Mouse (Mus musculus) kidney, postnatal 25 days (tissue): Measurements from ENCODE around the gene Skp2.
A peak's percentile ranks its signal among the peaks of the same experiment; 100 is the strongest.

ENCODE experiments used
- DNase-seq, 2 experiments: peaks; one replicate each; pipeline ENCODE4 v3.0.0; 2021; ENCODE audit warnings: mixed read lengths in 2 of 2

The Skp2 gene

DNA sequence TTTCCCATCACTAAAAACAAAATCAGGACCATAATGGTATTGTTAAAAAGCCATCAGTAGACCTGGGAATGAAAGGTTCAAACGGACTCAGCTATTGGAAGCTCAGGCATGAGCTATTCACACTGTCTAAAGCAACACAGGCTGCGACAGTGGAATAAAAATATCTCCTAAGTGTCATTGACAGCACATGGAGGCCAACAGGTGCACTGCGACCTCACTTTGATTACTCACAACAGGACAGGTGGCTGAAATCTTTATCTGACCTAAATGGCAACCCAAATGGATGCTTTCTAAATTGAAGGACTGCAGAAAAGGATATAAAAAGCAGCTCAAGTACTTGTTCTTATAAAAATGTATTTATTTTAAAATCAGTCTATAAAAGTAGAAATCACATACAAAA is 43.6 kb downstream of the Skp2 start:
- no peak for DNase-seq

DNA sequence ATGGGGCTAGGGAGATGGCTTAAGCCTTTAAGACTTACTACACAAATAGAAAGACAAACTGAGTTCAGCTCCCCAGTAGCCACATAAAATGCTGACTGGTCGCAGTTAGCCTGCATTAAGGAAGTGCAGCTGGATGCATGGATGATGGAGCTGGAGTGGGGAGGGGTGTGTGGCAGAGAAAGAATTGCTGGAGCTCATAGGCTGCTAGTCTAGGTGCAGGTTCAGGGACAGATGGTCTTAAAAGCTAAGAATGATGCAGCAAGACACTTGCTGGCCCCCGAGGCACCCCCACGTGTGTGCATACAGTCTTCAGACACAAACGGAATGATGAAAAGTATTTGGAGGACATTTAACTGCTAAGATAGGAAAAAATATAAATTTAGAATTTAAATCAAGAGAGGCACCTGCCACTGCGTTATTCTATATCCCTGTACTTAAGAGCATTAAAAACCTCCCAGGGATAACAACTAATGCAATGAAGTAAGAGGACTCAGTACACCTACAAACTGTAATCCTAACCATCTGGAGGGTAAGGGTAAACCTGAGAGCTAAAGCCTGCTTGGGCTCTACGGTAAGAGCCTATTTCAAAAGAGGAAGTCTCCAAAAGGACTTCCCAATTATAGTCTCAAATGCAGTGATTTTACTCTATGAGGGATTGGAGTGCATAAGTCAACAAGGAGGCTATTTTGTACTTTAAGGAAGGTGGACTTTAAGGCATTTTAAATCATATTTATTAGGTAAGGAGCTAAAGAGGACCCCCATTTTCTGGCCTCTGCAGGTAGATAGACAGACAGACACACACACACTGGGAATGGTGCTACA is 44.5 kb downstream of the Skp2 start:
- DNase-seq: no peak

DNA sequence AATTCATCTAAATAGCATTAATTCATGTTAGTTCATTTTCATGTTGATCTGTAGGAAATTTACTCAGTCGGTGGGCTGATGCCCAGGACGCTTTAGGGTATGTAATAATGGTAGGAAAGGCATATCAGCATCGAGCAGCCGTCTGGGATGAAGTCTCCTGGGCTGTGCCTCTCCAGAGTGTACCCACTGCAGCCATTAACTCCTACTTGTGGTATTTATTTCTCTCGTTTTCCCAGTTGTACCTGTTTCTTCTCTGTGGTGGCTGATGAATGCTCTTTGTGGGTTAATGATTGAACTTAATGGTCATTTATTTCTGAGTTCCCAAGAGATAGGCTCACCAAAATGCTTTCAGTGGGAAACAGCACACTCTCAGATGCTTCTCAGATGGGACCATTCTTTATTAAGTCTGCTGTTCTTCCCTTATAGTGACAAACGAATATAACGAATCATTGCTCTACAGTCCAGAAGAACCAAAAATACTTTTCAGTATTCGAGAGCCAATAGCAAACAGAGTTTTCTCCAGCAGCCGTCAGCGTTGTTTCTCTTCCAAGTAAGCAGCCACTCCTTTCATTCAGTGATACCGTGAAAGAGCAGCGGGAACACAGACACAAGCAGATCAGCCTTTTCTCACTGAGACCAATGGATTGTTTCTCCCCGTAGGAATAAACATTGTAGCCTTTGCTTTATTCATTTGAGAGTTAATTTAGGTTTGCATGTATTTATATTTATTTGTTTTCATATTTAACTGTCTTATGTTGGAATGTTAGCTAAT is 48.7 kb downstream of the Skp2 start:
- no peak for DNase-seq

DNA sequence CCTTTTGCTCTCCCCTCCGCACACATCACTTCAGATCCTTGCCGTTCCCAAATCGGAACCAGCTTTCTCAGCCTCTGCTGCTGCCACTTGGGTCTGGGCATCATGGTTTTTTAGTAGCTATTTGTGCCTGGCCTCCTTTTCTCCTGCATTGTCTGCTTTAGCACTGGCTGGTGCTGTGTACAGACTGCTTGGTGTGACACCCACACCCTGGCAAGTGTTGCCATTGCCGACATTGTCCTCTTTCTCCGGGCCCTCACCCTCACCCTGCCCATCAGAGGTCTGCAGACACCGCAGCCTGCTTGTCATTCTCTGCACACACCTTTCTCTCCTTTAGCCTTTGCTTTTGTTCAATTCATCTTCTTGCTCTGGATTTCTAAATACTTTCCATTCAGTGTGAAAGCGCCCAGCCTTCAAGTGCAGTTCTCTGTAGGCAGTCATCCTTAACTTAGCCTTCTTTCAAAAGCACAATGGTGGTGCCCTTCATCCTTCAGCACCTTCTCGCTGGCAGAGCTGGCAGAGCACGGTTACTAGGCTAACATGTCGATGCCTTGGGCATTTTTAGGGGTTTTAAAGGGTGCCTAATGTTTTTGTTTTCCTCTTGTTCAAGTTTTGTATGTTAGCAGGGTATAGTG is 54.7 kb downstream of the Skp2 start:
- no peak for DNase-seq

DNA sequence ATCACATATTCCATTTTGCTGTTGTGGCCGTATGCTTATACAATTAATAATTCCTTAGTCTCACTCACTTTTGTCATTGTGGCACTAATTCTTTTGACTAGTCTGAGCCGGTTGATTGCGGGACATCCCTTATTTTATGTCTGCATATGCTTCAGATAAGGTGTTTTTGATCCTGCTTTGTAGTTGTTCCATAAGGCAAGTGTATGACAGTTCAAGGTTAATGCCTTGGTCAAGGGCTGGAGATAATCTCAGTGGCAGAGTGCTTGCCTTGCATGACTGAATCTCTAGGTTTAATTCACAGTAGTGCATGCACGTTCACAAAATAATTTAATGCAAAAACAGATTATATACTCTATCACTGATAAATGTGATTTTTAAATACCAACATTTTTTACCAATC is 58.4 kb downstream of the Skp2 start:
- no peak for DNase-seq

DNA sequence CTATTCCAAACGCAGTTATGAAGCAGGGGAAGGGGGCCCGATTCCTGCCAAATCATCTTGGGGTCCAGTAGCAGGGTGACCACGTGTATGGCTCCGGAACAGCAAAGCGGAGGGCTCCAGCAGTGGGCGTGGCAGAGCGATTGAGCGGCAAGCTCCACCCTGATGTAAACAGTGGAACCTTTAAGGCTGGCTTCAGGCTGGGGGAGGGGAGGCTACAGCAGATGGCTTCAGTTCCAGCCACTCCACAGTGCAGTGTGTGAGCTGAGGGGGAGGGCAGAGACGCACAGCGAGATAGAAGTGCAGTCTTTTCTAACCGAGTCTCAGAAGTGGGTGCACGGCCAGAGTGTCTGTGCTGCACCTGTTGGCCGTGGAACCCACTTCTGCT is 60.9 kb downstream of the Skp2 start:
- no peak for DNase-seq

DNA sequence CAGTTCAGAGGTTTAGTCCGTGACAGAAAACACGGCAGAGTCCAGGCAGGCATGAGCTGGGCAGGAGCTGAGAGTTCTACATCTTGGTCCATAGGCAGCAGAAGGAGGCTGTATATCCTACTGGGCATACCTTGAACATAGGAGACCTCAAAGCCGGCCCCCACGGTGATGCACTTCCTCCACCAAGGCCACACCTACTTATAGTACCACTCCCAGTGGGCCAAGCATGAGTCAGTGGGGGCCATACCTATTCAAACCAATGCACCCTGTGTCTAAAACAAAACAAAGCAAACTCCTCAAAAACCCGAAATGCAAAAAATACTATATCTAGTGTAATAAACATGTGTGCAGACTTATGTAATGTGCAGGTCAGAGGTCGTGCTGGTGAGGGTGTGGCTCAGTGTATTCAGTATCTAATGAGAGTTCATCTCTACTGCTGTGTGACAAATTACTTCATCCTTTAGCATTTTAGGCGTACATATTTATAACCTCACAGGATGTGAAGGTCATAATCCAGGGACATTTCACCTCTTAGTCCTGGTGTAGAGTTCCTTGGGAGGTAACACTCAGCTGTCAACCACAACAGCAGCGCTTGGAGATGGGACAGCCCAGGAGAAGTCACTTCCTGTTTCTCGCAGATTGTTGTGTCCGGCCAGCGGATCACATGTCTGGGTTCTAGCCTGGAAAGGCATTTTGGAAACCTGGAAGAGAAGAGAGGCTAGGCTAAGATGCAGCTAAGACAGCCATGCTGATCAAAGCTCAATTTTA is 61.4 kb downstream of the Skp2 start:
- no peak for DNase-seq

DNA sequence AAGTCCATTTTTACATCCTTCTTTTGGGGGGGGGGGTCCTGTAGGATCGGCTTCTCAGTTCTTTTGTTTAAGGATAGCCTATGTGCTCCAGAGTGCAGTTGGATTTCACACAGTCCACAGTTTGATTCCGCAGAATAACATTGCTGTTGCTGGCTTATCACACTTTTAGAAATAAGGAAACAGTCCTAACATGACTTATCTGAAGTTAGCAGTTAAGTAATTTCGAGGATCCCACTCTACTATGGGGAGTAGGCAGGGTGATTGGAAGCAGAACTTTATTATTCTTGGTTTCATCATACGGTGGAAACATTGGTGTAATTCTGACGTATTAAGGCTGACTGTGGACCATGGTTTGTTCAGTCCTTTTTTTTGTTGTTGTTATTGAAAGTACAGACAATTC is 64.6 kb downstream of the Skp2 start:
- DNase-seq: no peak

DNA sequence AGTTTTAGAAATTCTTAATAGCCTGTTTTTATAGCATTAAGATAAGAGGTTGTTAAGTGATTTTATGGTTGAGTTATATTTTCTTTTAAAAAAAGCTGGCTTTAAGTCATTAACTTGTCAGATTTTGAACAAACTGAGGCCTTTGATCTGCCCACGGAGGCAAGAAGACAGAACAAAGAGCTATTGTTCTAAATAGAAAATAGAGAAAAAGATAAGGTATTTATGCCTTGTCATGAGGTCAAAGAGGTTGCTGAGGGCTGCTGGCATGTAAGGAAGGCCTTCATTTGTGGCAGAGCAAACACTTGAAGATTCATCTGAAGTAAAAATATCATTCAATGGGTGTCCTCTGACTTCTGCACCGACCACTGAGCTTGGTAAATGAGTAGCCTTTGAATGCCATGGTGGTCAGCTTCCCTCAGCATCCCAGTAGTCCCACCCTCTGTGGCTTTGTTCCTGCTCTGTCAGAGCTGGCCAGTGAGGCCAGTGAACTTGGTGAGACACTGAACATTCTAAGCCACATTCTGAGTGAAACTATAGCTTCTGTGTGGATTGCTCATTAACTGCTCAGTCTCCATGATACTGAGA is 66.0 kb downstream of the Skp2 start:
- no peak for DNase-seq

DNA sequence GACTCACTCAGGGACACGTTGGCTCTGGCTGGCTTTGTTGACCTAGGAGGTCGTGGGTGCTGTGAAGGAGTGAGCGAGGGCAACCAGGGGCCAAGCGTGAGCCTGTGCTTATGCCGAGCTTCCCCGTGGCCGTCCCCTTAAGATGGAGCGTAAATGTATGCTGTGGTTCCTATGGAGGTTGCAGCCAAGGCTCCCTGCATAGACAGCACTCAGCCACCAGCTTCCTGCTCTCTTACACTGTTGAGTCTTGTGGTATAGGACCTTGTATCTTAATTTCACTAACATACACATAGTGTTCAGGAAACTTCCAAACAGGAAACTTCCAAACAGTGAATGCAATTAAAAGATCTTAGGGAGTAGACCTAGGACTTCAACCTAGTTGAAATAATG is 66.5 kb downstream of the Skp2 start:
- DNase-seq: no peak

DNA sequence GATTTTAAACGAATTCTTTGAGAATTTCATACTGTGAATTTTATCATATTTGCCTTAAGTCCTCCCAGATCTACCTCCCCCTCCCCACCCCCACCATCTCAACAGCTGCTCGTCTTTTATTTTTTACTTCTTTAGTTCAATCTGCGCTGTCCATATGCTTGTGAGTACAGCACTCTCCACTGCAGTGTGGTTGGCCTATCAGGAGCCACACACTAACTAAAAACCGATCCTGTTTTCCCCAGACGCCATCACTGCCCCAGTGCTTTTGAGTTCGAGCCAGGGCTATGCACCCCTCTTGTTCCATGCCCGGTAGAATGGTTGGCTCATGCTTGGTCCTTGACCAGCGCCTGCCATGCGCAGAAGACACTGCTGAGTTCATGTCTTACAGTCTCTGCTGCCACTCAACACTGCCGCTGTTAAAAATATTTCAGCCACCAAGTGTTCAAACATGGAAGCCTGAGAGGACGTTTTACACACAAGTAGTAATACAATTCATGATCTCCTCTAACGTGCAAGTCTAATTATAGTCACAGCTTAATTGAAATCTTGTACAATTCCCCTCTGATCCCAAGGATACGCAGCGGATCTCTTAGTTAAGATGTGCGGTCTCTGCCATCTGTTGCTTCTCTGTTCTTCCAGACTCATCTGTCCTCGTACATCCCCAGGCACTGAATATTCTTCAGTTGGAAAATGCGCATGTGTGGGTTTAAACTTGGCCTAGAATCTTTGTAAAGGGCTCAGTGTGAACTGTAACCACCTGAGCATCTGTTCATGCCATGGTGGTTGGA is 67.1 kb downstream of the Skp2 start:
- DNase-seq: no peak

DNA sequence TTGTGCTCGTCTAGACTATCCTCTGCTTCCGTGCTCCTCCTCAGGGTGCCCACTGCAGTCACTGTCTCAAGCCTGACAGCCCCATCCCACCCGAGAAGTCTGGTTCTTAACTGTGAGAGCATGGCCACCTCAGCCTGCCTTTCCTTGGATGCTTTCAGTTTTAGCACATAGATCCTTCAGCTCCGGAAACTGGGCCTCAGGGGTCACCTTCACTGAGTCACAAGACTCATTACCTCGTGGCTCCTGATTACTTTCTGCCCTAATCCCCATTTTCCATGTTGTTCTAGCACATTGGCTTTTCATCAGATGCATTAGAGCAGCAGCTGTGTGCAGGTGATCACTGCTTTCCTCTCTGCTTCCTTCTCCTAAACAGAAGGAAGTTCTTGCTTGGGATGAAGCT is 67.8 kb downstream of the Skp2 start:
- no peak for DNase-seq

DNA sequence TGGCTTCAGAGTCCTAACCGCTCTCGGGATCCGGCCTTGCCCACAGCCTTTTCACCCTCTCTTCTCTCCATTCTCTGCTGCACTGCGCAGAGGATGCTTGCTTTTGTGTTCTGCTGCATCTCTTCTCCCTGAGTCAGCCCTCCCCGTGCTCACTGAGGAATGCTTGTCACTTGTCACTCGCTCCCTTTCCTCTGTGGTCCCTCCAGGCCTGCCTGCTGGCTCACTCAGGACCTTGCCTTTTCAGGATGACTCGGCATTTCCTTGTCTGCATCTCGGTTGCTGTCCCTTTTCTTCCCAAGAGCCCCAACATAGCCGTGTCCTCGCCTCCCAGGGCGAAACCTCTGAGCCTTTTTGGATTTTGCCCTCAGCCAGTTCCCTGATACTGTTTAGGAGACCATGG is 68.4 kb downstream of the Skp2 start:
- no peak for DNase-seq

DNA sequence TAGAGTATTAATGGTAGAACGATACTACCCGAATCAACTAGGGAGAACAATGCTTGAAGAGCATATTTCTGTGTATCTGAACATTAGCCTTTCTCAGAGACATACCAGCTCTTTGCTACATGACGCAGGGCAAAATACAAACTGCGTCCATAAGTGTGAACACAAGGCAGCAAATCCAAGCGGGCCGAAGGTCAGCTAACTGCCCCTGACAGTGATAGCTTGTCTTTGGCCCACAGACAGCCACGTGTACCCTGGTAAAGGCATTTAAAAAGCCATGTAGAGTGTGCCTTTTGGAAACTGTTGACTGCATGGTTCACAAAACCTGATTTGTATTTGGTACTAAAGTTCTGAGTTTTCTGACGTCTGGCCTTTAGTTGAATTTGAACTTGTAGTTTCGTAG is 72.5 kb downstream of the Skp2 start:
- peak; percentile 47 to 75 for DNase-seq

DNA sequence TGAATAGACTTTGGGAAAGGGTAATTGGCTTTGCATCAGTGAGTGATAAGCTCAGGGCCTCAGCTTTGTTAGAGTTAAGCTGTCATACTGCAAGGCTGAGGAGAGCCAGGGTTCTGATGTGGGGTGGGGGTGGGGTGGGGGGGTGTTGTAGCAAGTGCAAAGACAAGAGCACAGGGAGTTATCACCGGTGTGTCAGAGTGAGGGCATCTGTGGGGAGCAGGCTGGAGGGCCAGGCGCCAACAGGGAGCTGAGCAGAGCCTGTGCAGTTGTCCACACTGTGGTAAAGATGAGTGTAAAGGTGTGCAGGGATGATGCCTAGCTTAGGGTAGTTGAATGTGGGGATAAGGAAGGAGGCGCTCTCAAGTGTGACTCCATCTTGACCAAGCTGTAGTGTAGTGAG is 73.9 kb downstream of the Skp2 start:
- DNase-seq: no peak

DNA sequence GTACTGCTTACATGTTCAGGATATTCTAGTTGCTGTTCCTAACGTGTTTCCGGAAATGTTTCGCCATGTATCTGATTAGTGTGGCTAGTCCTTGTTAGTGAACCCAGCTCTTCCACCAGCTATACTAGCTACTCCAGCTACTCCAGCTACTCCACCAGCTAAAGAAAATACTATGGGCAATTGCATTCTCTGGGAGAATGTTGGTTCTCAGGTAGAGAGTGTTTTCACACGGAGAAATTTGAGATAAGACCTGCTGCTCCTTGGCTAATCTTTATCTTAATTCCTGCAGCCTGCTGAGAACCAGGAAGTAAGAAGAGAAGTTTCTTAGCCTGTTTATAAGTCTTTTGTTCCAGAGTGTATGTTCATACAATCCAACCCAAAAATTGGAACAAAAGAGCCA is 75.0 kb downstream of the Skp2 start:
- DNase-seq: no peak

DNA sequence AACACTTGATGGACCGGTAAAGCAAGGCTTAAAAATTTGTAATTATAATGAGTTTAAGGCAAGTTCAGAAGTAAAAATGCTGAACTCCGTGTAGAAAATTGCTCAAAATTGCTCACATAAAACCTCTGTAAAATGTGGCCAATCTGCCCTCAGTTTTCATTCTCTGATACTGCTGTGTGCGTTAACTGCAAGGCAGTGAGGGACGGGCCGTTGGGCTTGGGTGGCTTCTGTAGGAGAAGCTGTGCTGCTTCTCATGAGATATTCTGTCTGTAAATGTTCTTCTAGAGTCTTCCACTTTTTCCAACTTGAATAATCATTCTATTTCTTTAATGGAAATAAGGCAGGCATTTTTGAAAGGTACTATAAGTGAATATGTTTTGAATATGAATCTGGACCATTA is 75.6 kb downstream of the Skp2 start:
- DNase-seq: no peak

DNA sequence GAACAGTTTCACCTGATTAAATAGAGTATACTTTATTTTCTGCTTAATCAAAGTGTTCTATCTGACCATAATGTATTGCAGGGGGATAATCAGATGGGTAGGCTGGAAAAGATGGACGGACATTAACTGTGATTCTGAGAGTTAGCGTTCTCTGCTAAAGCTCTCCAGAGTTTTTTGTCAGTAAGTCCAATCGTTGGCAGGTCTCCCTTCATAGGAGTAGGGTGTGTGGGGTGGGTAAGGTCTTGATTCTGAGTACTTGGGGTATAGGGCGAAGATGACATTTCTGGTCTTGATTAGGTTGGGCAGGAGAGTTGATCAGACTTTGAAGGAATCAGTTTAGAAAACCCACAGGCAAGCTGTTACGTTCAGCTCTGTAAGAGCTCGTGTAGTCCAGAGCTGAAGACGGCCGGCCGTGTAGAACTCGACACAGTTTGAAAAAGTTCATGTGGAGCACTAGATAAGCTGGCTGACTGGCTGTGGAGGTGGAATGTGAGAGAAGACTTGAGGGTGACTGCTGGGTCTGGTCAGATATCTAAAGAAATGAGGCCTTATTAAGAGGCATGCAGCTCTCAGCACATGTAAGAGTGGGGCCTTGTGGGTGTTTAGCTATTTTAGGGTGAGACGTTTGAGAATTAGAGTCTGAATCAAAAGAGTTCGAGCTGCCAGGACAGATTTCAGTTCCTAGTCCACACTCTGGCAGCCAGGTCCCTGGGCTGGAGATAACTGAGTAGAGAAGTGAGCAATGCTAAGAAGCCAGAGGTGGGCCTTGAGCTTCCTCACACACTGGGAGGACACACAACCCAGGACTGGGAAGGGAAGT is 76.5 kb downstream of the Skp2 start:
- DNase-seq: no peak

DNA sequence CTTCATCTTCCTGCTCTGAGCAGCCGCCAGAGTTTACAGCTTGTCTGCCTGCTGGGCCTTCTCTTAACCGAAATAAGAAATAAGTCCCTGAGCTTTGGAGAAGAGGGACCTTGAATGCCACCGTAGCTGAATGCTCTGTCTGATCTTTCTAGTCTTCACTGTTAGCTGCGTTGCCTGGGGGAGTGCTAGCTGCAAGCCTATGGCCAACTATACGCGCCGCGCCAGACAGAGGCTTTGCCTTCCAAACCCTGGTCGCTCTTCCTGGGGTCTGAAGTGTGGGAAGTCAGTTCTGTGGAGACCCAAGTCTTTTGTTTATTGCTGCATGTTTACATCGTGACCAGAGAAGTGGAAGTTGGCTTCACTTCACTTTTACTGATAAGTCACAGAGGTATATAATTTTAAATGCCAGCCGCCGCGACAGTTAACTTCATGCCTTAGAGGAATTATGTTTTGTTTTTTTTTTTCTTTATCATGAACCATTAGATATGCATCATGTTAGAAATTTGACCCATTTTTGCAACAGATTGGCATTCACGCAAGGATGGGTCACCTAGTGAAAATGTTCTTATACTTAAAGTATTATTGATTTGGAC is 79.5 kb downstream of the Skp2 start:
- no peak for DNase-seq

DNA sequence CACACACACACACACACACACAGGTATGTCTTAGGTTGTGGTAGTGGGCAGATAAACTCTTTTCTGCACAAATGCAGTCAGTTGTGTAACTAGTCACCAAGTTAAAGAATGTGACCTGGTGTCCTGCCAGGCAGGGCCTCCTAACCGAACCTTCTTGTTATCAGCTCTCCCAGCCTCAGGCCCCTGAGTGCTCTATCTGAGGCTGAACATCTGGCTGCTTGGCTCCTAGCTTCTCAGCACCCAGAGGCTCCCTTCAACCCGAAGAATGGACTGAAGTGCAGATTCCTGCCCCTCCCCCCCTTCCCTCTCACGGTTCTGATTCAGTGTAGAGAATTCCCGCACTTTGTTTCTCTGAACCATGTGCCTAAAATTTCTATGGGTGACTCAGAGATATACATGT is 80.6 kb downstream of the Skp2 start:
- DNase-seq: peak; percentile 57

DNA sequence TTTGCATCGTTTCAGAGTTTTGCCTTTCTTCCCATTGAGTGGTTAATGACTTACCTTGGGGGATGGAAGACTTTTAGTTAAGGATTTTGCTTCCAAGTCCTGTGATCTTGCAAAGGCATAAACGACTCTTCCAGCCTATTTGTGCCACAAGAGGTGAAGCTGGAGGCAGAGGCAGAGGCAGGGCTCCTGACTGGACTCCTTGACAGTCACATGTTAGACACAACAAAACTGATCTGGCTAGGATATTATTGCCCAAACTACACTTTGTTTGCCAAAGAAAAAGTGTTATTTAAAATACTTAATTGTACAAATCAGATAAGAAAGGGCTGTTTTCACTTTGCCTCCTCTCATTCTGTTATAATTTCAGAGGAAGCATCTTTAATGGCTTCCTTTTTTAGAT is 81.1 kb downstream of the Skp2 start:
- peak in 1 of 2 experiments; percentile 57 for DNase-seq
